Mouse (Mus musculus) left cerebral cortex, postnatal 36 days (tissue): ENCODE measurements at regions not wholly inside any gene's neighbourhood (a gene's known extent, or its start where the extent isn't known, plus 50 kb on each side); places are given as distances from the start of the nearest gene placed in this dataset.

Source experiments
- DNase-seq, 2 experiments: peaks; one replicate each; pipeline ENCODE4 v3.0.0; 2021 to 2022; ENCODE audit warnings: low spot score in 2 of 2, mixed read lengths in 1 of 2
- intact Hi-C: fragments of 180-260 bp; cut with DNase I; formaldehyde crosslinking; loops from one replicate; pipeline ENCODE4 v1.15.1; 2025

GRCm38 (mm10) chr4:31463130-31463698 lies 500.7 kb upstream of the Map3k7 start:
- intact Hi-C loops, result no loop called here
- no peak for DNase-seq

- intact Hi-C loops, result no loop called here
- DNase-seq, result no peak
These were observed 495.6 kb upstream of the Map3k7 start for GRCm38 (mm10) chr4:31468306-31468705.

GRCm38 (mm10) chr4:31469803-31470202 lies 494.1 kb upstream of the Map3k7 start:
- intact Hi-C loops, result no loop called here
- DNase-seq, result no peak

- intact Hi-C loops, result no loop called here
- DNase-seq, result no peak
These were observed 471.4 kb upstream of the Map3k7 start for GRCm38 (mm10) chr4:31492535-31492934.

- intact Hi-C loops, result no loop called here
- DNase-seq, result no peak
These were observed 470.8 kb upstream of the Map3k7 start for GRCm38 (mm10) chr4:31493087-31493511.

GRCm38 (mm10) chr4:31499888-31500287 lies 464.0 kb upstream of the Map3k7 start:
- DNase-seq, result no peak
- intact Hi-C loops, result no loop called here

- DNase-seq, result no peak
- intact Hi-C loops, result no loop called here
These were observed 463.5 kb upstream of the Map3k7 start for GRCm38 (mm10) chr4:31500432-31500831.

GRCm38 (mm10) chr4:31525638-31526207 lies 438.2 kb upstream of the Map3k7 start:
- no peak for DNase-seq

GRCm38 (mm10) chr4:31536811-31537210 lies 427.1 kb upstream of the Map3k7 start:
- intact Hi-C loops, result no loop called here
- DNase-seq, result no peak

More at GRCm38 (mm10) chr4:31525638-31526207, 438.2 kb upstream of the Map3k7 start:
- intact Hi-C loops, result no loop called here

- DNase-seq, result no peak
- intact Hi-C loops, result no loop called here
These were observed 410.0 kb upstream of the Map3k7 start for GRCm38 (mm10) chr4:31553780-31554394.

- intact Hi-C loops, result no loop called here
- DNase-seq, result no peak
These were observed 408.8 kb upstream of the Map3k7 start for GRCm38 (mm10) chr4:31555077-31555476.

- DNase-seq, result no peak
- intact Hi-C loops, result no loop called here
These were observed 406.6 kb upstream of the Map3k7 start for GRCm38 (mm10) chr4:31557261-31557660.

- intact Hi-C loops, result loop anchor here (5.0 kb wide), 1 partner anchor 138 kb away; no protein-coding TSS in a partner anchor
- DNase-seq, result no peak
These were observed 403.6 kb upstream of the Map3k7 start for GRCm38 (mm10) chr4:31560305-31560704.

GRCm38 (mm10) chr4:31561183-31561582 lies 402.7 kb upstream of the Map3k7 start:
- intact Hi-C loops, result loop anchor here (5.0 kb wide), 1 partner anchor 139 kb away; no protein-coding TSS in a partner anchor

GRCm38 (mm10) chr4:31561823-31562222 lies 402.1 kb upstream of the Map3k7 start:
- DNase-seq, result peak; percentile 13 to 14
- intact Hi-C loops, result loop anchor here (5.0 kb wide), 1 partner anchor 140 kb away; no protein-coding TSS in a partner anchor

More at GRCm38 (mm10) chr4:31561183-31561582, 402.7 kb upstream of the Map3k7 start:
- no peak for DNase-seq

- no peak for DNase-seq
- intact Hi-C loops, result no loop called here
These were observed 397.7 kb upstream of the Map3k7 start for GRCm38 (mm10) chr4:31566158-31566557.

- no peak for DNase-seq
- intact Hi-C loops, result no loop called here
These were observed 397.1 kb upstream of the Map3k7 start for GRCm38 (mm10) chr4:31566834-31567233.

- intact Hi-C loops, result no loop called here
These were observed 394.2 kb upstream of the Map3k7 start for GRCm38 (mm10) chr4:31569687-31570086.

GRCm38 (mm10) chr4:31576982-31577579 lies 386.8 kb upstream of the Map3k7 start:
- intact Hi-C loops, result no loop called here

More at GRCm38 (mm10) chr4:31569687-31570086, 394.2 kb upstream of the Map3k7 start:
- no peak for DNase-seq

GRCm38 (mm10) chr4:31583495-31583894 lies 380.4 kb upstream of the Map3k7 start:
- intact Hi-C loops, result no loop called here
- DNase-seq, result no peak

More at GRCm38 (mm10) chr4:31576982-31577579, 386.8 kb upstream of the Map3k7 start:
- DNase-seq, result no peak
